Mouse (Mus musculus) hindbrain, embryonic 15.5 days (tissue): ENCODE measurements around the gene Ccdc144b. TPM values are rescaled to one million over a fixed set of nuclear protein-coding genes. Genes with fewer than 3 reads are reported as not detected.

ENCODE experiments used
- ATAC-seq: fragments of 200-750 bp; cut with Nextera tagmentation; 2 replicates; pipeline ENCODE4 v1.8.0; 2017; ENCODE audit warnings: low read depth, moderate number of reproducible peaks, moderate TSS enrichment; ENCODE audit not compliant: low FRiP score
- H3K27ac ChIP-seq: fragments of 300-500 bp; sonication (generic); replicated peaks from 2 replicates; pipeline ENCODE4 v1.5.1; 2015; ENCODE audit warnings: mild to moderate bottlenecking, inconsistent platforms
- H3K27me3 ChIP-seq: fragments of 300-500 bp; sonication (generic); 2 replicates; pipeline ENCODE4 v1.6.1; 2015; ENCODE audit warnings: control low read depth, inconsistent platforms
- H3K36me3 ChIP-seq: fragments of 300-500 bp; sonication (generic); 2 replicates; pipeline ENCODE4 v1.6.1; 2015; ENCODE audit warnings: control low read depth, inconsistent platforms
- H3K4me1 ChIP-seq: fragments of 300-500 bp; sonication (generic); replicated peaks from 2 replicates; pipeline ENCODE4 v1.6.1; 2015; ENCODE audit warnings: control low read depth, inconsistent platforms
- H3K4me2 ChIP-seq: fragments of 300-500 bp; sonication (generic); 2 replicates; pipeline ENCODE4 v1.6.1; 2015; ENCODE audit warnings: moderate library complexity, mild to moderate bottlenecking, inconsistent platforms
- H3K4me3 ChIP-seq: fragments of 300-500 bp; sonication (generic); 2 replicates; pipeline ENCODE4 v1.5.1; 2015; ENCODE audit warnings: mild to moderate bottlenecking, inconsistent platforms
- H3K9ac ChIP-seq: fragments of 300-500 bp; sonication (generic); 2 replicates; pipeline ENCODE4 v1.6.1; 2015; ENCODE audit warnings: inconsistent platforms
- H3K9me3 ChIP-seq: fragments of 300-500 bp; sonication (generic); 2 replicates; pipeline ENCODE4 v1.6.1; 2016; ENCODE audit warnings: control low read depth, inconsistent platforms
- WGBS: fragments of 180-500 bp; shearing (Covaris S2); methylation state at CpG from one replicate; pipeline ENCODE4 v1.1.7; 2015; 5-methylcytosine and 5-hydroxymethylcytosine counted together
- polyA plus RNA-seq: library from polyadenylated mRNA; unstranded; fragments of >200 nt; fragmentation: Nextera tagmentation; extraction: Ambion mirVana; gene quantifications from 2 replicates; pipeline ENCODE4 v1.2.1, GENCODE M21; 2015

Gene Ccdc144b
- polyA plus RNA-seq, 1 experiment from 2014 or later, result 0.03 TPM

DNA sequence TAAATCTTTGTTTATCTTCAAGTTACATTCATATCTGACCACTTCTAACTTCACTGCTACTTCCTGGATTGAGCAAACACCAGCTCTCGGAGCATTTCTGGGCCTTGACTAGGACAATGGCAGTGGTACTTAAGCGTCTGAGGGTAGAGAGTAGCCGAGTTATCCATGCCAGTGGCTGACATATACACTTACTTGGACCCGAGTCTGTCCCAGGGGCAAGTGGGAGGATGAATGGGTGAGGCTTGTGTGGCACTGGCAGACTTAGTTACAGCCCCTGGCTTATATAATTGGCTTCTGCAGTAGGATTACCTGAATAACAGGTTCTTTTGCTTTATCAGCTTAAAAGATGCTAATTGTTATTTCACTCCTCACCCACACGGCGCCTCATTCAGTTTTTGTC lies 14.4 kb upstream of the Ccdc144b start:
- H3K9ac ChIP-seq, result no peak overlapping the region
- no peak for ATAC-seq
- no peak overlapping the region for H3K4me2 ChIP-seq
- H3K36me3 ChIP-seq, result peaks cover 6% of the 10 kb centered on the region
- H3K4me1 ChIP-seq, result peaks cover 26% of the 10 kb centered on the region
- H3K9me3 ChIP-seq, result no peaks in the 10 kb centered on the region
- 91% methylated on average over 6 of the region's 6 CpGs for WGBS
- H3K27me3 ChIP-seq, result peaks cover 10% of the 10 kb centered on the region
- no peak overlapping the region for H3K4me3 ChIP-seq
- no peak overlapping the region for H3K27ac ChIP-seq

DNA sequence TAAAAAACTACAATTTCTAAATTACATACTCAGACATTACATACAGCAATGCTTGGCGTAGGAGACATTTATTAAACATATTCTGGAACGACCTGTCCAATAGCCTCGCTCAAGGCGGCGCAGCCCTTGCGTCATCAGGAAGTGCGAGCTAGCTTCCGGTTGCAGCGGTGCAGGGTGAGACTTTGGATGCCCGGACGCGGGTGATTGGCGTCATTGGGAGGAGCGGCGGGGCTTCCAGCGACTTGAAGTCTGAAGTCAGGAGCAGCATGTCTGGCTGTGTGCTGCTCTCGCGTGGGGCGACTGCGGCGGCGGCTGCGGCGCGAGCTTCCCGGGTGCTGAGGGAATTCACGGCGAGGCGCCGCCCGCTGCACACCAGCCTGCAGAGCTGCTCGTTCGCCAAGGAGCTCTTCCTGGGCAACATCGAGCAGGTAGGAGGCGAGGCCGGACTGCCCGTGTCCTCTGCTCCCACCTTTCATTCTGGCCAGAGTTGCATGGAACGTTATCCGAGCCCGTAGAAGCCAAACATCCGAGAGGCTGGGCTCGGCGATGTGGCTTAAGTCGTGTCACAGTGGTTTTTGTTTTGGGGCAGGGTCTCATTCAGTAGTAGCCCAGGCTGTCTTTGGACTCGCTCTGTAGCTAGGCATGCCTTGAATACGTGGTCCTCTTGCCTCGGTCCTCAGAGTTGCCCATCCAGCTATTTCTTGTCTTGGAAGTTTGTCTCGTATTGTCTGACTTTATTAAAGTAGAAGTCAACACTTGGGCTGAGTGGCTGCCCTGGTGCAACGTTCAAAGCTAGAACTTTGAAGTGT lies 12.7 kb upstream of the Ccdc144b start, which contains the start of gene Acad9:
Gene Acad9, plus strand, starts transcription at position 137 of the 809 bp plus-strand sequence.
- no peaks in the 10 kb centered on the region for H3K9me3 ChIP-seq
- peak within 1 kb of the TSS; percentile 73 for H3K9ac ChIP-seq
- H3K36me3 ChIP-seq, result peaks cover 6% of the 10 kb centered on the region
- H3K4me3 ChIP-seq, result peak within 1 kb of the TSS; percentile 72
- H3K4me2 ChIP-seq, result peak within 1 kb of the TSS; percentile 80
- peaks cover 20% of the 10 kb centered on the region for H3K27me3 ChIP-seq
- under 1% methylated on average over 49 of the region's 49 CpGs for WGBS
- peak within 1 kb of the TSS; percentile 81 for H3K27ac ChIP-seq
- H3K4me1 ChIP-seq, result peaks cover 26% of the 10 kb centered on the region
- ATAC-seq, result peak; percentile 98

DNA sequence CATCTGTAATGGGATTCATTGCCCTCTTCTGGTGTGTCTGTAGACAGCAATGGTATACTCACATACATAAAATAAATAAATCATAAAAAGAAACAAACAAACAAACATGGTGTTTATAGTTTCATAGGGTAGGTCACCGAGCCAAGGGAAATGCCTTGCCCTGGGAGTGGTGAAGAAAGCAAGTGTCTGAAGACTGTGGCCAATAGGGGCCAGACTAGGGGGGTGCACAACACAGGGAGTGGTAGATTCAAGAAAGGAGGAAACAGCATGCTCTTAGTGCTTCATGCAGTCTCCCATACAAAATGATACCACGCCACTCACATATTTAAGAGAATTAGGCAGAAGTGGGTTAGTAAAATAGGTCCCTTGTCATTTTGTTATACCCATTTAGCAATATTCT lies 11.8 kb upstream of the Ccdc144b start:
- Histone ChIP-seq H3K27me3 (peaks cover 20% of the 10 kb centered on the region), H3K27ac (no peak overlapping the region), H3K4me3 (peak overlapping the region; percentile 72), H3K36me3 (peaks cover 3% of the 10 kb centered on the region), H3K9ac (0 out of 2 replicates have a peak overlapping the region, but pooled peaks have one; percentile 73), H3K4me1 (peaks cover 26% of the 10 kb centered on the region), H3K9me3 (no peaks in the 10 kb centered on the region), H3K4me2 (peak overlapping the region; percentile 80)
- ATAC-seq, result no peak
- 95% methylated on average over 2 of the region's 2 CpGs for WGBS

DNA sequence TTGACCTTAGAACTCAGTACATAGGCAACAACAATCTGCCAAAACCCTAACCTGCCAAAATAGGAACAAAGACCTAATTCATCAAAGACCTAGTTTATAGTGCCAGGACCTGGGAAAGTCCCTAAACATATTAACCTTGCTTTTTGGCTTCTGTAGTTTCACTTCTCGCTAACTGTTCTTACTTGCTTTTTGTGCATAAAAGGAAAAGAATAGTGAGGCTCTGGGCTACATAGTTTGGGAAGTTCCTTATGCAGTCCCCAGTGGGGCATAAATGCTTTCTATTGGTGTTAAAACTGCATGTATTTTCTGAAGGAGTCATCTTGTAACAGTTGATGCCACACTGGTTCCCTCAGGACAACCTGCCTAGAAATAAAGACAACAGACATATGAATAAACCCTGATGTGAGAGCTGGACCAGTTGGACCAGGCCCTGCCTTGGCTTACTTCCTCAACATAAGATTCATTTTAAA lies 11.3 kb upstream of the Ccdc144b start:
- Histone ChIP-seq H3K9me3 (no peaks in the 10 kb centered on the region), H3K4me1 (peaks cover 26% of the 10 kb centered on the region), H3K27ac (no peak overlapping the region), H3K27me3 (peaks cover 20% of the 10 kb centered on the region), H3K4me2 (no peak overlapping the region), H3K9ac (no peak overlapping the region), H3K4me3 (no peak overlapping the region), H3K36me3 (no peaks in the 10 kb centered on the region; the same call in 1 of the 2 replicates)
- ATAC-seq, result no peak
- 98% methylated on average over 1 of the region's 1 CpGs for WGBS

DNA sequence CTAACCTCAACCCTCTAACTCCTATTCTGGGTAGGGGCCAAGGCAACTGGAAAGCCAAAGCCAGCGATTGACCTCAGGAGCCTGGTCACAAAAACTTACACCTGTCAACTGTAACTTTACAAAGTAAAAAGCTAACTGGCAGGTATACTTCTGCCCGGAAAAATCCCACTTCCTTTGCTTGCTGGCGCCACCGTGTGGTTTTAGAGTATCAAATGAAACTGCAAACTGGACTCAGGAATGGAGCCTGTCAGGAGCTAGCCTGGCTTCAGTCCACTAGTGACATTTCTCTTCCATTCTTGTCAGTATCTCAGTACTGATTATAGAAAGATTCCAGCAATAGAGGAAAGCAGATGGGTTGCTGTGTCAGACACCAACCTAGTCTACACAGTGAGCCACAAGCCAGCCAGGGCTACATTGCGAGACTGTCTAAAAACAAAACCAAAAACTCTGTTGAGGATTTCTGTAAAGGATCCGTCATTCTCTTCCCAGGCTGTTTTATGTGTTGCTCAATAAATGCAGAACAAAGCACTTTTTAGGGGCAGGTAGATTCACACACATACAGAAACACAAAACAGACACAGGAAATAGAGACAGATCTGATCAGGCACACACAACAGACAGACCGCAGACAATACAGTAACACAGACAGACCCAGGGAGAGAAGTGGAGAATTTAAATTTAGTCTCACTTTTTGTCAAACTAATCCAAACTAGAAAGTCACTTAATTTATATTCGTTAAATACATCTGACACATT lies 6.9 kb upstream of the Ccdc144b start:
- Histone ChIP-seq H3K36me3 (no peaks in the 10 kb centered on the region), H3K27ac (no peak overlapping the region), H3K4me2 (no peak overlapping the region), H3K27me3 (peaks cover 23% of the 10 kb centered on the region), H3K4me3 (no peak overlapping the region), H3K9me3 (no peaks in the 10 kb centered on the region), H3K9ac (no peak overlapping the region), H3K4me1 (peaks cover 2% of the 10 kb centered on the region)
- 39% methylated on average over 8 of the region's 8 CpGs for WGBS
- ATAC-seq, result peak; percentile 56; the same call in 1 of the 2 replicates

DNA sequence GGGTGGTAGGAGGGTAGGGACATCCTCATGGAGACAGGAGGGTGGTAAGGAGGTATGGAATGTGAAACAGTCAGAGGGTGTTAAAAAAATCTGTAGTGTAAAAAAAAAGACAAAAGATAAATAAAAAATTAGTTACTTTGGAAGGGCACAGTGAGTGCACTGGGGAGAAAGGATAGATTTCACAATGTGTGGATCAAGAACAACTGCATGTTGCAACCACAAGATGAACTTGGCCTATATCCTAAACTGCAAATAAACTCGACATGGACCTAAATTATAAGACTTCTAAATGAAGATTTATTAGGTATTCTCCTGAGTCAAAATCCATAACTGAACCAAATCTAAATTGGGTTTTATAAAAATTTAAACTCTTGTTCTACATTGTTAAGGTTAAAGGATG lies 4.2 kb downstream of the Ccdc144b start:
- no peaks in the 10 kb centered on the region for H3K36me3 ChIP-seq
- H3K4me1 ChIP-seq, result no peaks in the 10 kb centered on the region
- H3K27me3 ChIP-seq, result no peaks in the 10 kb centered on the region
- ATAC-seq, result no peak
- H3K27ac ChIP-seq, result no peak overlapping the region
- WGBS, result 69% methylated on average over 1 of the region's 1 CpGs
- H3K4me3 ChIP-seq, result no peak overlapping the region
- H3K9me3 ChIP-seq, result no peaks in the 10 kb centered on the region
- H3K9ac ChIP-seq, result no peak overlapping the region
- H3K4me2 ChIP-seq, result no peak overlapping the region

DNA sequence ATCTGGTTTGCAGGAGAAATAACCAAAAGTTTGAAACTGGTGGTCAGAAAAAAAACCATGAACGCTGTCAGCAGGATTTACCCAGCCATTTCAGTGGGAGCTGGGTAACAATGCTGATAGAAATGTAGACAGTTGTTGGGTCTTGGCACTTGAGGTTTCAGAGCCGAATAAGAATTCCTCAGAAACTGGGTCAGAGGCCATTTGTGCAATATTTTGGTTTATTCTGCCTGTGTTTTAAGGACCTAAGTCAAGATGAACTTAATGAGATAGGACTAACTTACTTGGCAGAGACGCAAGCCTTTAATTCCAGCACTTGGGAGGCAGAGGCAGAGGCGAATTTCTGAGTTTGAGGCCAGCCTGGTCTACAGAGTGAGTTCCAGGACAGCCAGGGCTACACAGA lies 8.3 kb downstream of the Ccdc144b start:
- no peak for ATAC-seq
- 88% methylated on average over 4 of the region's 4 CpGs for WGBS

DNA sequence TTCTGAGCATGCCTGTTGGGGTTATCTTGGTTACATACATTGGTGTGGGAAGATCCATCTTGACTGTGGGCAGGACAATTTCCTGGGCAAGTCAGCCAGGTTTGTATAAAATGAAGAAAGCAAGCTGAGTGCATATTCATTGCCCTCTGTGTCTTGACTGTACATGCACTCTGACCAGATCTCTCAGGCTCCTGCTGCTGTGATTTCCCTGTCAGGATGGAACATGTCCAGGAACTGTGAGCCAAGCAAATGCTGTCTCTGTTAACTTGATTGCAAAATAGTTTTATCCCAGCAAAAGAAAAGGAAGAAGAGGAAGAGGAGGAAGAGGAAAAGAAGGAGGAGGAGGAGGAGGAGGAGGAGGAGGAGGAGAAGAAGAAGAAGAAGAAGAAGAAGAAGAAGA lies 8.8 kb downstream of the Ccdc144b start:
- no peaks in the 10 kb centered on the region for H3K27me3 ChIP-seq
- H3K9me3 ChIP-seq, result no peaks in the 10 kb centered on the region
- ATAC-seq, result no peak
- no peak overlapping the region for H3K27ac ChIP-seq
- H3K9ac ChIP-seq, result no peak overlapping the region
- H3K36me3 ChIP-seq, result no peaks in the 10 kb centered on the region
- H3K4me1 ChIP-seq, result no peaks in the 10 kb centered on the region
- H3K4me2 ChIP-seq, result no peak overlapping the region
- no peak overlapping the region for H3K4me3 ChIP-seq

More for the DNA sequence above, 8.3 kb downstream of the Ccdc144b start:
- no peaks in the 10 kb centered on the region for H3K4me1 ChIP-seq
- no peaks in the 10 kb centered on the region for H3K9me3 ChIP-seq
- no peaks in the 10 kb centered on the region for H3K27me3 ChIP-seq
- no peak overlapping the region for H3K27ac ChIP-seq
- no peak overlapping the region for H3K9ac ChIP-seq
- no peak overlapping the region for H3K4me3 ChIP-seq
- H3K36me3 ChIP-seq, result no peaks in the 10 kb centered on the region
- no peak overlapping the region for H3K4me2 ChIP-seq

DNA sequence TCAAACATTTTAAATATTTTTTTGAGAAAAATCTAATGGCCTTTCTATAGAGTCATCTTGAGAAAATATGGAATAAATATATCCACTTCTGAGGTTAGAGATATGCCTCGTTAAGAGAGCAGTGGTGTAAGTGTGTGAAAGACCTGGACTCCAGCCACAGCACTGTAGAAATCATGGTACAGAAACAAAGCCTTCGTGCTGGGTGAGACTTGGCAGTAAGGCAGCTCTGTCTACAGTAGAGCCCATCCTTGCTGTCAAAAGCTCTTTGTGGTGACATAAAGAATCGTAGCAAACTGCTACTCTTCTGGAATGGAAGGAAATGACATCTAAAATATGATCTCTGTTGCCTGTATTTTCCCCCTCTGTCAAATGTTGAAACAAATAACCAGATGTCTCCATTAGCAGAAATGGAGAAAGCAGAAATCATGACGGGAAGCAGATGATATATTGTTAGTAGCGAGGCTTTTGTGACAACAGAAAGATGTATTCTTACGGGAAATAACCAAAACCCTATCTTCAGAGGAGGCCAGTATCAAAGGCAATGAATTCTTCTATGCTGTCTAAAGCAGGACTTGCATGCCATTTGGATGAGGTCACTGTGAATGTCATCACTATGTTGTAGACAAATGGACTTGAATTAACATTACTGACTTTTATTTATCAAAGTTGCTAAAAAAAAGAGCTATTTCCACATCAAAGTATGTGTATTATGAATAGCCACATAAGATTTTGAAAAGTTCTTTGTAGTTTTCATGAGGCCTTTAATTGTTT lies 21.4 kb downstream of the Ccdc144b start:
- Histone ChIP-seq H3K36me3 (no peaks in the 10 kb centered on the region), H3K27me3 (no peaks in the 10 kb centered on the region), H3K9me3 (no peaks in the 10 kb centered on the region), H3K4me3 (no peak overlapping the region), H3K9ac (no peak overlapping the region), H3K4me1 (no peaks in the 10 kb centered on the region), H3K4me2 (no peak overlapping the region), H3K27ac (no peak overlapping the region)
- ATAC-seq, result no peak
- 61% methylated on average over 6 of the region's 6 CpGs for WGBS

DNA sequence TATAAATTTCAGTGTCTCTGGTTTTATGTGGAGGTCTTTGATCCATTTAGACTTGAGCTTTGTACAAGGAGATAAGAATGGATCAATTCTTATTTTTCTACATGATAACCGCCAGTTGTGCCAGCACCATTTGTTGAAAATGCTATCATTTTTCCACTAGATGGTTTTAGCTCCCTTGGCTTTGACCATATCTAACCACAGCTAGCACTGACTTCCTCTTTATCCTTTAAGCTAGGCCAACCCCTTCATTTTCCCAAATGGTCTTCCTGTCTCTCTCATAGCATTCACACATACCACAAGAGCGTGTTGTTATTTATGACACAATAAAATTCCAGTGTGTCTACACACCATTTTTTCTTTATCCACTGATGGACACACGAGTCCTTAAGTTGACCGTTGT lies 23.4 kb downstream of the Ccdc144b start:
- H3K27me3 ChIP-seq, result no peaks in the 10 kb centered on the region
- no peak overlapping the region for H3K9ac ChIP-seq
- WGBS, result 91% methylated on average over 4 of the region's 4 CpGs
- no peak overlapping the region for H3K4me3 ChIP-seq
- no peaks in the 10 kb centered on the region for H3K9me3 ChIP-seq
- no peaks in the 10 kb centered on the region for H3K4me1 ChIP-seq
- H3K27ac ChIP-seq, result no peak overlapping the region
- H3K36me3 ChIP-seq, result no peaks in the 10 kb centered on the region
- no peak for ATAC-seq
- no peak overlapping the region for H3K4me2 ChIP-seq

DNA sequence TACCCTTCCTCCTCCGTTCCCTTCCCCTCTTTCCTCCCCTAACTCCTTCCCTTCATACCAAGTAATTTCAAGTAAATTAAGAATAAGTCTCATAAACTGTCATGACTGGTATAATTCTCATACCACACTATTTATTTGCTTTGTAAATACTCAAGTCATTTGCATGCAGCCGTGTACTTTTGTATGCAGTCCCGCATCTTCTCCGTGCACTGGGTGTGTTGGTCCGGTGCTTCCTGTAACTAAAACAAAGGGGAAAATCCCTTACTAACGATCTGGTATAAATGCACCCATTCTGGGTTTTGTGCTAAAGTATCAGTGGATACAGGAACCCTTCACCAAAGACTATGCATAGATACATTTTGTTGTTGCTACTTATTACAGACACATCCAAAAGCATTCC lies 27.6 kb downstream of the Ccdc144b start:
- Histone ChIP-seq H3K4me1 (no peaks in the 10 kb centered on the region), H3K36me3 (no peaks in the 10 kb centered on the region), H3K4me3 (no peak overlapping the region), H3K9ac (no peak overlapping the region), H3K27me3 (no peaks in the 10 kb centered on the region), H3K9me3 (no peaks in the 10 kb centered on the region), H3K27ac (no peak overlapping the region), H3K4me2 (no peak overlapping the region)
- whole genome bisulfite sequencing, result 82% methylated on average over 6 of the region's 6 CpGs
- ATAC-seq, result no peak

DNA sequence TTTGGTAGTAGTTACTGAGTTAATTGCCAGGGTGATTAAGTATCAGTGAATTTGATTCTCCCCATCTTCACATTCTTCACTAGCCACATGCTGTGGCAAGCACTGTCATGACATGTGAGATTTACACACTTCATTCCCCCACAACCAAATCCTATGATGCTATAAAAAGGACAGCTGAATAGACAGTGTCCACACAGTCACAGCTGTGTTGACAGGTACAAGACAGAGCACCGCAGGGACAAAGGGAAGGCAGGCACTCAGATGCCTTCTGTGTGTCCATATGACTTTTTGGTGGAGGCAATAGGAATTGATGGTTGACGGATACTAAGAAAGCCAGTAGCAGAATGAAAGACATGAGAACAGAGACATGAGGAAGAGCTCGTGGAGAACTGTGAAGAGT lies 42.1 kb downstream of the Ccdc144b start:
- no peaks in the 10 kb centered on the region for H3K4me1 ChIP-seq
- H3K4me3 ChIP-seq, result no peak overlapping the region
- no peak overlapping the region for H3K9ac ChIP-seq
- H3K9me3 ChIP-seq, result no peaks in the 10 kb centered on the region
- no peaks in the 10 kb centered on the region for H3K27me3 ChIP-seq
- no peak for ATAC-seq
- WGBS, result 63% methylated on average over 3 of the region's 3 CpGs
- H3K27ac ChIP-seq, result no peak overlapping the region
- H3K36me3 ChIP-seq, result no peaks in the 10 kb centered on the region
- H3K4me2 ChIP-seq, result no peak overlapping the region
